Mouse (Mus musculus) embryonic facial prominence, embryonic 13.5 days (tissue): ENCODE measurements around the gene Efcc1. TPM values are rescaled to one million over a fixed set of nuclear protein-coding genes. Genes with fewer than 3 reads are reported as not detected.

Experiments
- ATAC-seq: fragments of 200-750 bp; cut with Nextera tagmentation; 2 replicates; pipeline ENCODE4 v1.8.0; 2017; ENCODE audit warnings: low read depth; ENCODE audit not compliant: insufficient number of reproducible peaks, insufficient read depth, low FRiP score, low TSS enrichment
- H3K27ac ChIP-seq: fragments of 300-500 bp; sonication (generic); 2 replicates; pipeline ENCODE4 v1.5.1; 2015; ENCODE audit warnings: moderate library complexity, mild to moderate bottlenecking, inconsistent platforms
- H3K27me3 ChIP-seq: fragments of 300-500 bp; sonication (generic); 2 replicates; pipeline ENCODE4 v1.6.1; 2015; ENCODE audit warnings: mild to moderate bottlenecking, inconsistent platforms
- H3K36me3 ChIP-seq: fragments of 300-500 bp; sonication (generic); 2 replicates; pipeline ENCODE4 v1.6.1; 2015; ENCODE audit warnings: mild to moderate bottlenecking, inconsistent platforms
- H3K4me1 ChIP-seq: fragments of 300-500 bp; sonication (generic); 2 replicates; pipeline ENCODE4 v1.6.1; 2015; ENCODE audit warnings: inconsistent platforms
- H3K4me2 ChIP-seq: fragments of 300-500 bp; sonication (generic); 2 replicates; pipeline ENCODE4 v1.6.1; 2015; ENCODE audit warnings: moderate library complexity, mild to moderate bottlenecking, inconsistent platforms
- H3K4me3 ChIP-seq: fragments of 300-500 bp; sonication (generic); 2 replicates; pipeline ENCODE4 v1.5.1; 2015; ENCODE audit warnings: mild to moderate bottlenecking, inconsistent platforms
- H3K9ac ChIP-seq: fragments of 300-500 bp; sonication (generic); 2 replicates; pipeline ENCODE4 v1.6.1; 2015; ENCODE audit warnings: mild to moderate bottlenecking, inconsistent platforms
- H3K9me3 ChIP-seq: fragments of 300-500 bp; sonication (generic); 2 replicates; pipeline ENCODE4 v1.6.1; 2016; ENCODE audit warnings: inconsistent platforms
- WGBS: fragments of 180-500 bp; shearing (Covaris S2); methylation state at CpG from one replicate; pipeline ENCODE4 v1.1.7; 2015; ENCODE audit warnings: mixed read lengths; 5-methylcytosine and 5-hydroxymethylcytosine counted together
- polyA plus RNA-seq: library from polyadenylated mRNA; unstranded; fragments of >200 nt; fragmentation: Nextera tagmentation; extraction: Ambion mirVana; gene quantifications from 2 replicates; pipeline ENCODE4 v1.2.1, GENCODE M21; 2015

Gene Efcc1
- polyA plus RNA-seq, 1 experiment from 2014 or later, result 2.2 TPM

- H3K4me3 ChIP-seq, result no peak overlapping the region
- H3K4me1 ChIP-seq, result peaks cover 13% of the 10 kb centered on the region
- ATAC-seq, result no peak
- H3K9ac ChIP-seq, result no peak overlapping the region
- no peaks in the 10 kb centered on the region for H3K9me3 ChIP-seq
- no peak overlapping the region for H3K4me2 ChIP-seq
- H3K27ac ChIP-seq, result no peak overlapping the region
- no peaks in the 10 kb centered on the region for H3K36me3 ChIP-seq
- H3K27me3 ChIP-seq, result no peaks in the 10 kb centered on the region
- 55% methylated on average over 1 of the region's 1 CpGs for WGBS
These were observed 14.6 kb downstream of the Efcc1 start for GRCm38 (mm10) chr6:87745301-87745700.

GRCm38 (mm10) chr6:87746059-87746458 is 15.4 kb downstream of the Efcc1 start:
- H3K4me1 ChIP-seq, result peaks cover 13% of the 10 kb centered on the region
- ATAC-seq, result no peak
- no peak overlapping the region for H3K4me2 ChIP-seq
- no peaks in the 10 kb centered on the region for H3K9me3 ChIP-seq
- WGBS, result 63% methylated on average over 3 of the region's 3 CpGs
- no peak overlapping the region for H3K4me3 ChIP-seq
- H3K36me3 ChIP-seq, result no peaks in the 10 kb centered on the region
- H3K27ac ChIP-seq, result no peak overlapping the region
- H3K9ac ChIP-seq, result no peak overlapping the region
- no peaks in the 10 kb centered on the region for H3K27me3 ChIP-seq

DNA sequence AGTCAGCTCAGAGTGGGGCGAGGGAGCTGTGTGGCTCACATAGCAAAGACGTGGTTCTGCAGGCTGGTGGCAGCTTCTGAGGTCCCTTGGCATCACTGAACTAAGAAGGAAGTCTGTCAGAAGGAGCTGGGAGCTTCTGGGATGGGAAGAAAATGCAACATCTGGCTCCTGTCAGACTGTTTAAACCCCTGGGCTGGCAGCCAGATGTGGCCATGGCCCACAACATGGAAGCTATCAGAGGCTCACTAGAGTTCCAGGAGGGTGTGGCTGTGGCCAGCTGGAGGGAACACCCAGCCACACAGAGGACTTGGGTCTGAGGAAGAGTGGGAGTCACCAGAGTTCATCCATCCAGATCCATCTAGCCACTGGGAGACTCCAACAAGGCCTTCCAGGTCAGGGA is 16.2 kb downstream of the Efcc1 start:
- ATAC-seq, result no peak
- Histone ChIP-seq H3K9ac (no peak overlapping the region), H3K27ac (peak overlapping the region; percentile 33; the same call in 1 of the 2 replicates), H3K4me3 (no peak overlapping the region), H3K9me3 (no peaks in the 10 kb centered on the region), H3K27me3 (no peaks in the 10 kb centered on the region), H3K36me3 (no peaks in the 10 kb centered on the region), H3K4me2 (no peak overlapping the region), H3K4me1 (peaks cover 16% of the 10 kb centered on the region)
- 50% methylated on average over 2 of the region's 2 CpGs for WGBS

DNA sequence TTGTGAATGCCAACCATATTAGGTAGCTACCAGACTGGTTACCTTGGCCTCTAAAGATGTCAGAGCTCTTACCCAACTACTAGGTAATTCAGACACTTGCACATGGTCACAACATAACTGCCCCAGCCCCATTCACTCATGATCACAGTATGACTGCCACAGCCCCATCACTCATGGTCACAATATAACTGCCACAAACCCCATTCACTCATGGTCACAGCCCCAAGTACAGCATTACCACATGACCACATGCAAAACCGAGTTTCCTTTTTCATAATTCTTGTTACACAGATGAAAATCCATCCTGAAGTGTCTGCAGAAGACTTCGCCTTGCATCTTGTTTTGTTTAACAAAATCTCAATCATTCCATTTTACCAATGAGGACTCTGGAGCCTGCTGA is 17.4 kb downstream of the Efcc1 start:
- no peak overlapping the region for H3K27ac ChIP-seq
- H3K4me2 ChIP-seq, result no peak overlapping the region
- H3K9me3 ChIP-seq, result no peaks in the 10 kb centered on the region
- peaks cover 16% of the 10 kb centered on the region for H3K4me1 ChIP-seq
- no peak overlapping the region for H3K9ac ChIP-seq
- 84% methylated on average over 2 of the region's 2 CpGs for WGBS
- no peaks in the 10 kb centered on the region for H3K36me3 ChIP-seq
- ATAC-seq, result no peak
- H3K4me3 ChIP-seq, result no peak overlapping the region
- H3K27me3 ChIP-seq, result no peaks in the 10 kb centered on the region

DNA sequence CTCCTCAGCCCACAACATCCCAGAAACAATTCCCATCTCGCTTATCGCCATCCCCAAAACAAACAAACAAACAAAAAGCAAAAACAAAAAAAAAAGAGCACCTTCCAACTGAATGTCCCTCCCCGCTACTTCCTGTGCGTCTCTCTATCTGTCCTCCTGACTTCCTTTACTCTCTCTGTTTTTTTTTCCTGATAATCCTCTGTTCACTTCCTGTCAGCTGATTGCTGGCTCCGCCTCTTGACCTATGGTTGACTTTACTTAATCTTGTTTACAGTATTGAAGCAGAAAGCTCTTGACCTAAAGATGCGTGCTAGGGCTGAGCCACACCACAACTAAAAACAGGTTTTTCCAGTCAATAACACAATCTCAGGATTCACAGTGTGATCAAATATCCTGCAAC is 17.9 kb downstream of the Efcc1 start:
- H3K4me2 ChIP-seq, result no peak overlapping the region
- no peak overlapping the region for H3K4me3 ChIP-seq
- no peaks in the 10 kb centered on the region for H3K9me3 ChIP-seq
- no peak overlapping the region for H3K9ac ChIP-seq
- H3K4me1 ChIP-seq, result peaks cover 16% of the 10 kb centered on the region
- ATAC-seq, result no peak
- H3K27ac ChIP-seq, result no peak overlapping the region
- no peaks in the 10 kb centered on the region for H3K36me3 ChIP-seq
- H3K27me3 ChIP-seq, result no peaks in the 10 kb centered on the region
- WGBS, result 81% methylated on average over 6 of the region's 6 CpGs

DNA sequence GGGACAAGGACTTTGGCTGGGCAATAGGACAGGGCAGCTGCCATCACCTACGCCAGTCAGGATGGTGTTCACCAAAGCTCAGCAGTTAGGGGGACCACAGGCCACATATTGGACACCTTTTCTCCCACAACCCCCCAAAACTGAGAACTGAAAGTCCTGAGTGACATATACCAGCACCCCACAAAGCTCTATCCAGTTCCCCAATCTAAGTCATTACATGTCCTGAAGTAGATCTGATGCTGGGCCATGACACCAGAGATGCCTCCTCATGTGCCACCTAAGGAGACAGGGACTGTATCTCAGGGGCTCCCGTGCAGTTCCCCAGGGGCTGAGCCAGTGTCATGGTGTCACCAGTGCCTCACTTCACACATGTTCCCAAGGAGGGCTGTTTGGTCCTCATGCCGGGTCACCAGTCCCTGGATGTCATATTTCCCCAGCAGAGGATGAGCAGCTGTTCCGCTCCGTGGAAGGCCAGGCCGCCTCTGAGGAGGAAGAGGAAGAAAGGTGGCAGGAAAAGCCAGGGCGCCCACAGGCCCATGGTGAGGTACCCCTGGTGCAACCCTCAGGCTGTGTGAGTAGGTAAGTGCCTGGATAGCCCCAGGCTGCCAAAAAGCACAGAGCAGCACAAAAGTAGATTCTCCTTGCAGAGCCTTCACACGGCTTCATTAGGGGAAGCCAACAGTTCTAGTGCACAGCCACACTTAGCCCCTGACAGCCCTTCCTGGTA is 19.7 kb downstream of the Efcc1 start:
- ATAC-seq, result no peak
- 83% methylated on average over 8 of the region's 8 CpGs for WGBS
- no peaks in the 10 kb centered on the region for H3K36me3 ChIP-seq

DNA sequence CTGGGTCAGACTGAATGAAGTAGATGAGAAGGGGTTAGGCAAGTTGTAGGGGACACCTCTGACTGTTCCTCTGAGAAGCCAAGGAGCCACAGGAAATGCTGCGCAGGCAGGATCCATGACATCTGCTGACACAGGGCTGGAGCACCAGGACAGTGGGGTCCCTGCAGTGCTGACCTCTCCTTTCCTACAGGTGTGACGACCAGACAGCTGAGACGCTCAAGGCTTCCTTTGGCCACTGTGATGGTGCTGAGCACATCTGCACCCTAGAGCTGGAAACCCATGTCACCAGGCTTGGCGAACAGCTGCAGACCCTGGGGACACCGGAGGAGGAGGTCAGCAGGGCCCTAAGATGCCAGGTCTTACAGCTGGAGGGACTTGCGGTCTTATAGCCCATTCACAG is 20.9 kb downstream of the Efcc1 start:
- no peaks in the 10 kb centered on the region for H3K9me3 ChIP-seq
- H3K4me1 ChIP-seq, result peaks cover 12% of the 10 kb centered on the region
- no peak overlapping the region for H3K4me2 ChIP-seq
- no peaks in the 10 kb centered on the region for H3K27me3 ChIP-seq
- H3K4me3 ChIP-seq, result no peak overlapping the region
- WGBS, result 77% methylated on average over 6 of the region's 6 CpGs
- ATAC-seq, result no peak
- no peak overlapping the region for H3K9ac ChIP-seq
- no peaks in the 10 kb centered on the region for H3K36me3 ChIP-seq
- H3K27ac ChIP-seq, result no peak overlapping the region

More for the DNA sequence above, 19.7 kb downstream of the Efcc1 start:
- Histone ChIP-seq H3K27me3 (no peaks in the 10 kb centered on the region), H3K4me2 (no peak overlapping the region), H3K4me1 (peaks cover 16% of the 10 kb centered on the region), H3K27ac (no peak overlapping the region), H3K9me3 (no peaks in the 10 kb centered on the region), H3K4me3 (no peak overlapping the region), H3K9ac (no peak overlapping the region)

GRCm38 (mm10) chr6:87755196-87755595 is 24.5 kb downstream of the Efcc1 start:
- no peak for ATAC-seq
- 0 out of 2 replicates have a peak, but pooled peaks cover 4% of the 10 kb centered on the region for H3K4me1 ChIP-seq
- WGBS, result 86% methylated on average over 4 of the region's 4 CpGs
- H3K36me3 ChIP-seq, result no peaks in the 10 kb centered on the region
- no peak overlapping the region for H3K4me3 ChIP-seq
- no peak overlapping the region for H3K27ac ChIP-seq
- H3K4me2 ChIP-seq, result no peak overlapping the region
- H3K9ac ChIP-seq, result no peak overlapping the region
- no peaks in the 10 kb centered on the region for H3K27me3 ChIP-seq
- no peaks in the 10 kb centered on the region for H3K9me3 ChIP-seq

DNA sequence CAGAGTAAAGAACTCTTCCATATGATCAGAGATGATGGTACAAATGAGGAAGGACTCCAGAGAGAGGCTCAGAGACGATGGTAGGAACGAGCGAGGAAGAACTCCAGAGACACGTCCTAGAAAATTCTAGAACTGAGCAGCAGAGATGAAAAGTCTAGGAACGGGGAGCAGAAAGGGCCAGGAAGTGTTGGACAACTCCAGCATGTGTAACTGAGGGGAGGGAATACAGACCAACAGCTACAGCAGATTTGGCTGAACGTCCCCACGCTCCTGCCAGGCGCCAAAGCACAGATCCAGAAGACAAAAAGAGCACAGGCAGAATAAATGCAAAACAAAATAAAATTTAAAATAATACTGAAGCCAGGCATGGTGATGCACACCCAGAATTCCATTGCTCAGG is 26.2 kb downstream of the Efcc1 start:
- H3K9ac ChIP-seq, result no peak overlapping the region
- ATAC-seq, result no peak
- no peaks in the 10 kb centered on the region for H3K27me3 ChIP-seq
- no peak overlapping the region for H3K4me3 ChIP-seq
- H3K9me3 ChIP-seq, result no peaks in the 10 kb centered on the region
- H3K4me2 ChIP-seq, result no peak overlapping the region
- no peaks in the 10 kb centered on the region for H3K36me3 ChIP-seq
- 86% methylated on average over 8 of the region's 8 CpGs for WGBS
- H3K27ac ChIP-seq, result no peak overlapping the region
- H3K4me1 ChIP-seq, result no peaks in the 10 kb centered on the region

DNA sequence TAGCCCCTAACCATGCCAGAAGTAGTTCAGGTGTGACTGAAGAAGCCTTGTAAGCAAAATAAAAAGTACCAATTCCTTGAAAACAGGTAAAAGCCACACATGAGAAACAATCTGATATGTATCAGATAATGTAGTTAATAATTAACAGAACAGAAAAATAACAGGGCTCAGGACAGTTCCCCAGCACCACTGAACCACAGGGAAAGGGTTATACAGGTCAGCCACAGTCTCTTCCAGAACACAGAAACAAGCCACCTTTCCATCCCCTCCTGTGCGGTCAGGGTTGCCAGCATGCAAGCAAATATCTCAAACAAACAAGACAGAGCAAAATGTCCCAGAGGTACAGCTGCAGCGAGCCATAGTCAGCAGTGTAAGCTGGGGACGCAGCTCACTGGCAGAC is 28.7 kb downstream of the Efcc1 start:
- ATAC-seq, result no peak
- 62% methylated on average over 3 of the region's 3 CpGs for WGBS
- Histone ChIP-seq H3K4me1 (no peaks in the 10 kb centered on the region), H3K27ac (no peak overlapping the region), H3K9ac (no peak overlapping the region), H3K27me3 (no peaks in the 10 kb centered on the region), H3K4me2 (no peak overlapping the region), H3K9me3 (no peaks in the 10 kb centered on the region), H3K4me3 (no peak overlapping the region), H3K36me3 (no peaks in the 10 kb centered on the region)

- Histone ChIP-seq H3K4me3 (no peak overlapping the region), H3K36me3 (no peaks in the 10 kb centered on the region), H3K9ac (no peak overlapping the region), H3K9me3 (no peaks in the 10 kb centered on the region), H3K27ac (no peak overlapping the region), H3K27me3 (no peaks in the 10 kb centered on the region), H3K4me2 (no peak overlapping the region), H3K4me1 (no peaks in the 10 kb centered on the region)
- 61% methylated on average over 3 of the region's 3 CpGs for WGBS
- ATAC-seq, result no peak
These were observed 29.2 kb downstream of the Efcc1 start for GRCm38 (mm10) chr6:87759850-87760249.

DNA sequence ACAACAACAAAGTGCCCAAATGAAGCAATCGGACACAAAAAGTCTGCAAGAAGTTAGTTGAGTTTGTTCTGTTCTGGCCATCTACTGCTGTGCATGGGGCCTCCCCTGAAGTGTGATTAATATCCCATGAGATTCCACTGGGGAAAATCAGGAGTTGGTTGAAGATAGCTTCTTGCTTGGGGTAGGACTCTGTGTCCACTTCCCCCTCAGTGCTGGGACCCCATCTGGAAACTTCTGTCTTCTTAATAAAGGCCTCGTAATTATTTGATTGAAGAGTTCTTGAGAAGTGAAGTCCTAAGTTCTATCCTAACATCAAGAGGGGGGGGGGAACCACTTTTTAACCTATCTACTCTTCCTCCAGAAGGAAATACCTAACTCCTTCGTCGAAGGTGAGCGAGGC is 31.5 kb downstream of the Efcc1 start:
- Histone ChIP-seq H3K4me1 (no peaks in the 10 kb centered on the region), H3K27me3 (no peaks in the 10 kb centered on the region), H3K36me3 (no peaks in the 10 kb centered on the region), H3K4me2 (no peak overlapping the region), H3K4me3 (no peak overlapping the region), H3K9me3 (no peaks in the 10 kb centered on the region), H3K9ac (no peak overlapping the region), H3K27ac (no peak overlapping the region)
- no peak for ATAC-seq
- 84% methylated on average over 5 of the region's 5 CpGs for WGBS
